Mouse (Mus musculus) heart, embryonic 10.5 days (tissue): Measurements from ENCODE around the gene Ddx39b. TPM values are rescaled to one million over a fixed set of nuclear protein-coding genes. Genes with fewer than 3 reads are reported as not detected.
A peak's percentile ranks its signal among the peaks of the same experiment; 100 is the strongest.

Experiments used
- DNase-seq: peaks from one replicate; pipeline ENCODE4 v3.0.0-alpha.2; 2017; ENCODE audit warnings: low spot score
- H3K27ac ChIP-seq: fragments of 300-500 bp; sonication (generic); 2 replicates; pipeline ENCODE4 v1.5.1; 2016; ENCODE audit warnings: mild to moderate bottlenecking
- H3K27me3 ChIP-seq: fragments of 300-500 bp; sonication (generic); 2 replicates; pipeline ENCODE4 v1.6.1; 2016; ENCODE audit warnings: mild to moderate bottlenecking; ENCODE audit not compliant: poor library complexity, insufficient read depth, severe bottlenecking
- H3K36me3 ChIP-seq: fragments of 300-500 bp; sonication (generic); 2 replicates; pipeline ENCODE4 v1.6.1; 2016; ENCODE audit warnings: mild to moderate bottlenecking, moderate library complexity
- H3K4me1 ChIP-seq: fragments of 300-500 bp; sonication (generic); 2 replicates; pipeline ENCODE4 v1.6.1; 2016; ENCODE audit warnings: mild to moderate bottlenecking
- H3K4me3 ChIP-seq: fragments of 300-500 bp; sonication (generic); 2 replicates; pipeline ENCODE4 v1.5.1; 2016; ENCODE audit warnings: mild to moderate bottlenecking, moderate library complexity
- H3K9me3 ChIP-seq: fragments of 300-500 bp; sonication (generic); 2 replicates; pipeline ENCODE4 v1.6.1; 2016; ENCODE audit warnings: mild to moderate bottlenecking, moderate library complexity
- WGBS: fragments of 180-500 bp; shearing (Covaris S2); methylation state at CpG from one replicate; pipeline ENCODE4 v1.1.7; 2016; 5-methylcytosine and 5-hydroxymethylcytosine counted together
- polyA plus RNA-seq: library from polyadenylated mRNA; unstranded; fragments of >200 nt; fragmentation: Nextera tagmentation; extraction: Ambion mirVana; gene quantifications from 2 replicates; pipeline ENCODE4 v1.2.1, GENCODE M21; 2016

Gene Ddx39b
- polyA plus RNA-seq, 1 experiment from 2014 or later: 489 TPM

DNA sequence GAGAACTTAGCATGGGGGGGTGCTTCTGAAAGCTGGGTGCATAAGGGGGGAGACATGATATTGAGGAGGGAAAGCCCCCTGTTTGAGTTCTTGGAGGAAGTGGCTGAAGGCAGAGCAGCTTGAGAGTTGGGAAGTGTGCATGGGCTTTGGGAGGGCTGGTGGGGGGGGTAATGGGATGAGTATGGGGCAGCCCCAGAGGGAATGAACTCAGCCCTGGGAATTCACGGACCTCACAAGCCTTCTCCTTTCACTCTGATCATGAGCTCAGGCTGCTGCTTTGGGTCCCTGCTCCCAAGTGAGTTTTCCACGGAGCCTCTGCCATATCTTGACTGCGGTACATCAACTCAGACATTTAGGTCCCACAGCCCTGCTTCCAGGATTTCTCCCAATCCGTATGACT lies 39.1 kb upstream of the Ddx39b start:
- peaks cover 78% of the 10 kb centered on the region for H3K27me3 ChIP-seq
- no peak overlapping the region for H3K4me3 ChIP-seq
- WGBS: 72% methylated on average over 4 of the region's 4 CpGs
- no peaks in the 10 kb centered on the region for H3K9me3 ChIP-seq
- no peak for DNase-seq
- no peak overlapping the region for H3K27ac ChIP-seq
- no peaks in the 10 kb centered on the region for H3K36me3 ChIP-seq
- H3K4me1 ChIP-seq: peaks cover 14% of the 10 kb centered on the region

DNA sequence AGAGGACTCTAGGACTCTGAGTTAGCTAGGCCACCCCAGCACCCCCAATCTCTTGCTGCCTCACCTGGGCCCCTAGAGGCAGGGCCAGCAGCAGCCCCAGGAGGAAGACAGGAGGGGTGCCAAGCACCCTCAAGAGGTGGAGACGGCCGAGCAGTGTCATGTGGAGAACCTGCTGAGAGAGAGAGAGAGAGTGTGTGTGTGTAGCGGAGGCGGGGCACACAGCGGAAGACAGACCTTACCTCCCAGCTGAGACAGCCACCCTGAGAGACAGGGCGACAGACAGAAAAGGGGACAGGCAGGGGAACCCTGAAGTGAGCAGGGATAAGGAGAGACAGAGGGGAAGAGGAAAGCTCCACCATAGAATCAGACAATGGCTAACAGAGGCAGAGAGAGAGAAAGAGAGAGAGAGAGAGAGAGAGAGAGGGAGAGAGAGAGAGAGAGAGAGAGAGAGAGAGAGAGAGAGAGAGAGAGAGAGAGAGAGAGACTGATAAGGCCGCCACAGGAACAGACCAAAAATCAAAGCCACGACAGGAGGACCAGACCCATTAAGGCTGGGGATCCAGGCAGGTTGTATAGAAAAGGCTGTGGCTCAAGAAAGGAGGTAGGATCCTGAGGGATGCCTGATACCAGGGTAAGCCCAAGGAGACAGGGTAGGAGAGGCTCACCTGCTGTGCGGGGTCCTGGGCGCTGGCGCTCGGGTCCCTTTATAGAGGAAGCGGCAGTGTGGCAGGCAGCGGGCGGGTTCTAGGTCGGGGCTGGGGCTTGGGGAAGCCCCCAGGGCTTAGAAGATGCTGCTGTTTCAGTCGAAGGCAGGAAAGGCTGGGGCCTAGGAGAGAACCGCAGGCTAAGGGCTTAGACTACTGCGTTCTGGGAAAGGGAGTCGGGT lies 36.8 kb upstream of the Ddx39b start, which contains the start of gene Lta:
Lta (minus strand) TSS at position 858 of the 886 bp plus-strand sequence.
- H3K27ac ChIP-seq: 0 out of 2 replicates have a peak within 1 kb of the TSS, but pooled peaks have one; percentile 5
- peak within 1 kb of the TSS; percentile 19; the same call in 1 of the 2 replicates for H3K4me3 ChIP-seq
- WGBS: 21% methylated on average over 20 of the region's 20 CpGs
- DNase-seq: no peak
- no peaks in the 10 kb centered on the region for H3K9me3 ChIP-seq
- peaks cover 14% of the 10 kb centered on the region for H3K4me1 ChIP-seq
- H3K27me3 ChIP-seq: peaks cover 57% of the 10 kb centered on the region
- H3K36me3 ChIP-seq: no peaks in the 10 kb centered on the region

DNA sequence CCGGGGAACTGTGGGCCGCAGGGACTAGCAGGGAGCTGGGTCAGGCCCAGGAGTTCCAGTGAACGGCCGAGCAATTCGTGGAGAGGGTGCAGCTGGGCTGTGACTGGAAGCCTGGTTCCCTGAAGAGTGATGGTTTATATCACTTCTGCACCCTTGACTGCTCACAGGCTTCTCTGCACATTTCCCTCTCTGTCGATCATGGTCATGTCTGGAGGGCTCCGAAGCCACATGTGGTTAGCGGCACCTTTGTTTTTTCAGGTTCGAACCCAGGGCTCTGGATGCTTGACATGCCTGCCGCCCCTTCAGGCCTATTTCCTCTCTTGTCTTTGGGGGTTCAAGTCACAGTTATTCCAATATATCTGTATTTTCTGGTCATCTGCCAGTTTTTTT lies 36.2 kb upstream of the Ddx39b start:
- no peaks in the 10 kb centered on the region for H3K9me3 ChIP-seq
- no peak for DNase-seq
- H3K4me3 ChIP-seq: no peak overlapping the region
- H3K36me3 ChIP-seq: no peaks in the 10 kb centered on the region
- H3K4me1 ChIP-seq: peaks cover 13% of the 10 kb centered on the region
- H3K27ac ChIP-seq: no peak overlapping the region
- peaks cover 50% of the 10 kb centered on the region for H3K27me3 ChIP-seq
- 51% methylated on average over 10 of the region's 10 CpGs for WGBS

DNA sequence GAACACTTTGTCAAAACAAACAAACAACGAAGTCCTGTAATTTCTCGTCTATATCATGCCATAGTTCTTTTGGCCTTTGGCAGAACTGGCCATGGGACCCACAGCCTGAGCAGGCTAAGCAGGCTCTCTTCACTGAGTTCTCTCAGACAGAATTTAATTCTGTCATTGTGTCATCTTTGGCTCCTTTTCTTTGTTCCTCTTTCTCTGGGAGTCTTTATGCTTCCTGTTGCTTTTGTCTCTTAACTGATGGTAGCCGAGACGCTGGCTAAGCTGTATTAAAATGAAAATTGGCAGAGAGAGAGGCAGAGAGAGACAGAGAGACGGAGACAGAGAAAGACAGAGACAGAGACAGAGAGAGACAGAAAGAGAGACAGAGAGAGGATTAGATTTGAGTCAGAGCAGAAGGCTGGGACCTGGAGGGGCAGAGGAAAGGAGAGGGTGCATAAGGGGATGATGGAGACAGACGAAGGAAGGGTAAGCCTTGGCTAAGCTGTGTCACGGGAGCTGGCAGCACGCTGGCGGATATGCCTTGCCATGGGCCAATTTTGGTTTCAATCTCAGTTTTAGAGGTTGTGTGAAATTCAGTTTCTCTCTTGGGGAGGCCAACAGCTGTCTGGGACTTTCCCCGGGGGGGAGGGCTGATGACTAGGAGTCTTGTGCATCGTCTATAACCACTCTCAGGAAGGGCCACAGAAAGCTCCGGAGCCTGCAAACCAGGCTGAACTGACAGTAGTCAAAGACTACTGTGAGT lies 31.6 kb upstream of the Ddx39b start:
- WGBS: 72% methylated on average over 12 of the region's 12 CpGs
- peaks cover 5% of the 10 kb centered on the region for H3K27me3 ChIP-seq
- no peak overlapping the region for H3K27ac ChIP-seq
- peaks cover 3% of the 10 kb centered on the region for H3K4me1 ChIP-seq
- no peak overlapping the region for H3K4me3 ChIP-seq
- DNase-seq: no peak
- H3K9me3 ChIP-seq: no peaks in the 10 kb centered on the region
- H3K36me3 ChIP-seq: no peaks in the 10 kb centered on the region

DNA sequence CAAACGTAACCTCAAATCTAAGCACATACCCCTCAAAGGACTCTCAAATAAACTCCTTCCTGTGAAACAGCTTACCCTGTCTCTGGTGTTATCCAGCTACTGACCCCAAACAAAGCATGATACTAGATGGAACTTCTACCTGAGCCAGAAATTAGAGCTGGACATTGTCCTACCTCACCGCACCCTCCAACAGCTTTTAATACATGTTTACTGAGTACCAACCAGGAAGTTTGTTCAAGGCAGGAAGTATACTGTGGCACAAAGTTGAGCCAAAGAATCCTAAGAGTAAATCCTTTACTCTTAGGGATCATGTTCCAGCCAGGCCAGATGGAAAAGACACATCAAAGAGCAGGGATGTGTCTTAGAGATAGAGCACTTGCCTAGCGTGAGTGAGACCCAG lies 31.0 kb upstream of the Ddx39b start:
- Histone ChIP-seq H3K27ac (no peak overlapping the region), H3K36me3 (no peaks in the 10 kb centered on the region), H3K4me3 (no peak overlapping the region), H3K27me3 (no peaks in the 10 kb centered on the region), H3K9me3 (no peaks in the 10 kb centered on the region), H3K4me1 (no peaks in the 10 kb centered on the region)
- WGBS: 73% methylated on average over 3 of the region's 3 CpGs
- DNase-seq: no peak

DNA sequence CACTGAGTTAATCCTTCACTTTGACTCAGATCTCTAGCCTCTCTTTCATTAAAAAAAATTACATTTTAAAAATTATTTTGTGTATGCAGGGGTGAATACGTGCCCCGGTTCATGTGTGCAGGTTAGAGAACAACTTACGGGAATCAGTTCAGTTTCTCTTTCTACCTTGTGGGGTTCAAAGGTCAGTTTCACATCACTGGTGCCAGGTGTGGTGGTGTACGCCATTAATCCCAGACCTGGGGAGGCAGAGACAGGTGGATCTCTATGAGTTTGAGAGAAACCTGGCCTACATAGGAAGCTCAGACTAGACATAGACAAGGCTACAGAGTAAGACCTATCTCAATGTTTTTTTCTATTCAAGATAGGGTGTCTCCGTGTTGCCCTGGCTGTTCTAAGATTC lies 28.5 kb upstream of the Ddx39b start:
- no peak overlapping the region for H3K27ac ChIP-seq
- no peak overlapping the region for H3K4me3 ChIP-seq
- no peaks in the 10 kb centered on the region for H3K27me3 ChIP-seq
- 90% methylated on average over 5 of the region's 5 CpGs for WGBS
- no peaks in the 10 kb centered on the region for H3K9me3 ChIP-seq
- no peak for DNase-seq
- no peaks in the 10 kb centered on the region for H3K36me3 ChIP-seq
- 0 out of 2 replicates have a peak, but pooled peaks cover 5% of the 10 kb centered on the region for H3K4me1 ChIP-seq

DNA sequence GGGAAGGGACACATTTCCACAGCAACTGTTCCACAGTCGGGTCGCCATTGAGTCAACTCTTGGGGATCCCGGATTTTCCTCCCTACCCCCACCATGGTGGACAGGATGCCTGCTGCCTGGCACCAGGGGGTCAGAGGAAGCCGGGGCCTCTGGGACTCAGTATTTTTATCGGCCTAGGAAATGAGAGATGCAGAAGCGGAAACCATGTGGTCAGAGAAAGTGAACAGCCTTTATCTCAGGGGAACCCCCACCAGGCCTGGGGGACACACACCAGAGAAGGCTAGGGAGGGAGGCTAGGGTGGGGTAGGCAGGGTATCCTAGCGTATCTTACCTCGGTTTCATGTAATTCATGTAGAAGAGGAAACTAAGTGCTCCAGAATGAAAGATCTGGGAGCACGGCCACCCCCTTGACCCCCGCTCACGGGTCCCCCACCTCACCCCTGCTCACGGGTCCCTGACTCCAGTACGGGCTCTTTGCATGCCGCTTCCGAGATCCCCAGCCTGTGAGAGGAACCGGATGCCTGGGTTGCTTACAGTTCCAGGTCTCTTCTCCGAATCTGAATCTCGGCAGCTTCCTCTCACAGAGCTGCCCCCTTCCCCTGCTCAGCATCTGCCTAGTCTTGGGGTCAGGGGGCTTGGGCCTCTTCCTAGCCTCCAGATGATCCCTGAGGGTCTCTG lies 22.9 kb upstream of the Ddx39b start:
- DNase-seq: no peak
- Histone ChIP-seq H3K9me3 (no peaks in the 10 kb centered on the region), H3K27ac (peak overlapping the region; percentile 73), H3K36me3 (peaks cover 25% of the 10 kb centered on the region), H3K4me1 (peaks cover 38% of the 10 kb centered on the region), H3K27me3 (no peaks in the 10 kb centered on the region), H3K4me3 (no peak overlapping the region)
- 72% methylated on average over 18 of the region's 18 CpGs for WGBS

DNA sequence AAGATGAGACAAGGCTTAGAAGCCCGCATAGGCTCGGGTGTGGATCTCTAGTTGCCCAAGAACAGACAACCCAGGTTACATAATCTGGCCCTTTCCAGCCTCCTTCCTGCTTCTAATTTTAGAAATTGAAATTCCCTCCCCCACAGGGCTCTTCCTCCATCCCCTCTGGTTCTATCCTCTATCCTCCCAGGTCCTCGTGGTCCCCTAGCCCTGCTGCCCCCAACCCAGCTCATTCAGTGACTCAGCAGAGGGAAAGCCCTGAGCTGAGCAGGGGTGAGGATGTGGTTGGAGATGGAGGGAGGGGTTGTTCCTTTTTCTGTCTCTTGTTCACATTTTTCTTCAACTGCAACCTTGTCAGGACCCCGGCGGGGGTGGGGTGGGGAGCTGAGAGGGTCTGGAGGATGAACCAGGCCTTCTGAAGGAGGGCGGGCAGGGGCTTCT lies 21.9 kb upstream of the Ddx39b start:
- peaks cover 26% of the 10 kb centered on the region for H3K36me3 ChIP-seq
- no peaks in the 10 kb centered on the region for H3K9me3 ChIP-seq
- DNase-seq: no peak
- WGBS: 59% methylated on average over 6 of the region's 6 CpGs
- peaks cover 38% of the 10 kb centered on the region for H3K4me1 ChIP-seq
- no peak overlapping the region for H3K4me3 ChIP-seq
- H3K27me3 ChIP-seq: no peaks in the 10 kb centered on the region
- peak overlapping the region; percentile 52 for H3K27ac ChIP-seq

DNA sequence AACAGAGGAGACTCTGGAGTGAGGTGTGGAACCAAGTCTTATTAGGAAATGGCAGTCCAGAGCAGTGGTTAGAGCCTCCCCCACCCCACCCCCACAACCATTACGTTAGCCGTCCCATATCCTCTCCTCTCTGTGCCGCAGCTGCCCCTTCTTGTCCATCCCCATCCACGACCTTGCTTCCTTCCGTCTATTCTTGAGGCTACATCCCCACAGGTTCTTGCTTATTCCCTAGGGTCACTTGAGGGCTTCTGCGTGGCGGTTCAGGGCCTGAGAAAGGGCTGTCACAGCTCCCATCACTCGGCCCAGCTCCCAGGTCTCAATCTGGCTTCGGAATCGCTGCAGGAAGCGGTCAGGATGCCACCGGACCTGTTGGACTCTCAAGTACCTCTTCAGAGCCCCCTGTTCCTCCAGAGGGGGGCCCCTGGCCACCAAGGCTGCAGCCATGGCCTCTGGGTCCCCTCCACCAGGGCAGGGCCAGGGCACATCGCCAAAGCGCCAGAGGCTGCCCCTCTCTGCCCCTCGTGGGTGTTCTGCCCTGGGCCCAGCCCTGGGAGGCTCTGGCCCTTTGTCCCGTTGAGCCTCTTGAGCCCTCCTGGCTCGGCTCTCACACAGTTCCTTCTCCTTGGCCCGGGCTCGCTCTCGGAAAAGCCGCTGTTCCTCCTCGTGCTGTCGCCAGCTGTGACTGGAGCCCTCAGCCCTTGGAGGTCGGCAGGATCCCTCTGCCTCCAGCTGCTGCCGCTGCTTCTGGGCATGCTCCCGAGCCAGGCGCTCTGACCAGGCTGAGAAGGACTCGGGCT lies 21.2 kb upstream of the Ddx39b start, which contains the start of gene Gm16181:
Gm16181 (plus strand) TSS at position 679 of the 797 bp plus-strand sequence.
- 73% methylated on average over 28 of the region's 28 CpGs for WGBS
- Histone ChIP-seq H3K27ac (peak within 1 kb of the TSS; percentile 75), H3K9me3 (no peaks in the 10 kb centered on the region), H3K27me3 (no peaks in the 10 kb centered on the region), H3K4me1 (peaks cover 38% of the 10 kb centered on the region), H3K36me3 (peaks cover 33% of the 10 kb centered on the region), H3K4me3 (peak within 1 kb of the TSS; percentile 9; the same call in 1 of the 2 replicates)
- no peak for DNase-seq

DNA sequence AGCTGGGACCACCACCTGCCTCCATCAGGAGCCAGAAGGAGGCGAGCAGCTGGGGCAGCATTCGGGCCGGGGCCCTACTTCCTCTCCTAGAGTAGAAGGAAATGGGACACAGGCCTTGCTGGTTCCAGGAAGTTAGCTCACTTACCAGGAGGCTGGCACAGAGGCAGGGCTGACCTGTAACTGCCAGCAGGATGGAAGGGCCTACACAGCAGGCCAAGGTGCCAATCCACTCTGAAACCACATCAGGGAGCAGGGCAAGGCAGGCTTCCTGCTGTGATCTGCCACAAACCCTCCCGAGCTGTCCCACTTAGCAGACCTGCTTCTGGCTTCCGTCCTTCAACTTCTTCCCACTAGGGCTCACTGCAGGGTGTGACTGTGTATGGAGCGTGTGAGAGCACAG lies 19.2 kb upstream of the Ddx39b start:
- peaks cover 38% of the 10 kb centered on the region for H3K4me1 ChIP-seq
- no peak for DNase-seq
- H3K4me3 ChIP-seq: no peak overlapping the region
- H3K27me3 ChIP-seq: no peaks in the 10 kb centered on the region
- peaks cover 44% of the 10 kb centered on the region for H3K36me3 ChIP-seq
- no peak overlapping the region; the same call in 1 of the 2 replicates for H3K27ac ChIP-seq
- H3K9me3 ChIP-seq: no peaks in the 10 kb centered on the region
- 65% methylated on average over 6 of the region's 6 CpGs for WGBS

DNA sequence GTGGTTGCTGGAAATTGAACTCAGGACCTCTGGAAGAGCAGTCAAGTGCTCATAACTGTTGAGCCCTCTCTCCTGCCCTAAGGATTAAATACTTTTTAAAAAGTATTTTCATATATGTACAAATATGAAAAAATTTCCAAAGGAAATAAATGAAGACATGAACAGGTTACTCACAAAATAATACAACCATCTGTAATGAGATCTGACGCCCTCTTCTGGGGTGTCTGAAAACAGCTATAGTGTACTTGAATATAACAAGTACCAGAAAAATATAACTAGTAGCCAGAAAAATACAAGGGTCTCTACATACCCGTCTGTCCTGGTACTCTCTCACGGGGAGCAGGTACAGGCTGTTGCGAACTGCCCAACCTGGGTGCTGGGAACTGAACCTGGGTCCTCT lies 16.9 kb upstream of the Ddx39b start:
- 94% methylated on average over 4 of the region's 4 CpGs for WGBS

DNA sequence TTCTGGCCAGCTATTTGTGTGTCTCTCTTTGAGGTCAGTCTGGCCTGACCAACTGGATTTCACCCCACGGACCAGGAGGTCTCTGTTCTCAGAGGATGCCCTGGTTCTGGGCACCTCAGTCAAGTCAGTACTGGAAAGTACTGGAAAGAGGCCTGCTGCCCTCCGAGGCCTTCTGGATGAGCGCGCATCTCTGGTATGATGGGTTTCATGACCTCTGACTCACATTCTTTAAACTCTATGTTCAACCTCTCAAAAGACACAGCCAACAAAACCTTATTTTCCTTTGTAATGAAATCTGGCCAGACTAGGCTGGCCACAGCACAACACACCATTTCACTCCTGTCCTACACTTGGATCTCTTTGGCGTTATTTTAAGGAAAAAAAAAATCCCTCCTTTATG lies 16.1 kb upstream of the Ddx39b start:
- Histone ChIP-seq H3K27me3 (no peaks in the 10 kb centered on the region), H3K27ac (no peak overlapping the region), H3K4me3 (no peak overlapping the region), H3K36me3 (peaks cover 65% of the 10 kb centered on the region), H3K4me1 (peaks cover 11% of the 10 kb centered on the region), H3K9me3 (no peaks in the 10 kb centered on the region)
- 95% methylated on average over 5 of the region's 5 CpGs for WGBS
- no peak for DNase-seq

More for the DNA sequence above, 16.9 kb upstream of the Ddx39b start:
- Histone ChIP-seq H3K27ac (no peak overlapping the region), H3K27me3 (no peaks in the 10 kb centered on the region), H3K4me3 (no peak overlapping the region), H3K9me3 (no peaks in the 10 kb centered on the region), H3K36me3 (peaks cover 66% of the 10 kb centered on the region), H3K4me1 (peaks cover 19% of the 10 kb centered on the region)
- no peak for DNase-seq
